Mouse (Mus musculus): ENCODE results near the gene Adh6a. TPM values are rescaled to one million over a fixed set of nuclear protein-coding genes. Genes with fewer than 3 reads are reported as not detected.

The Adh6a gene
- total RNA-seq (2017): 0.37 and 0.81 TPM in 2 replicates

DNA sequence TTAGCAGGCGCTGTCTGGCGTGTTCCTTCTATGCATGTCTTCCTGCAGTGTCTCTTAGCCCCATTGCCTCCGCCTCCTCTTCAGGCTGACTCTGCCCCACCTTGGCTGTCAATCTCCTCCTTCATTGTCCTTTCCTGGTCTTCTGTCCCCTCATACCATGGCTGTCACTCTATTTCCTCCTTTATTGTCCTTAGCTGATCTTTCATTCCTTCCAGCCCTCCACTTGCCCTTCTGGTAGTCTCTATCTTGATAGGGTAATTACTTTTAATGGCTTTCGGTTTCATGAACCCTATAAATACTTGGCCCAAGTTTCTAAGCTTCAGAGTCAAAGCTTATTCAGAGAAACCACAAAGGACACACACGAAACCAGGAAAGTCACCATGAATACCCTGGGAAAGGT lies at the start of gene Adh6a:
Gene Adh6a, plus strand, starts transcription at position 322 of the 400 bp plus-strand sequence.
- no peak for ATAC-seq (ENCODE audit: extremely low read depth, insufficient number of reproducible peaks, low FRiP score, poor library complexity, severe bottlenecking)

DNA sequence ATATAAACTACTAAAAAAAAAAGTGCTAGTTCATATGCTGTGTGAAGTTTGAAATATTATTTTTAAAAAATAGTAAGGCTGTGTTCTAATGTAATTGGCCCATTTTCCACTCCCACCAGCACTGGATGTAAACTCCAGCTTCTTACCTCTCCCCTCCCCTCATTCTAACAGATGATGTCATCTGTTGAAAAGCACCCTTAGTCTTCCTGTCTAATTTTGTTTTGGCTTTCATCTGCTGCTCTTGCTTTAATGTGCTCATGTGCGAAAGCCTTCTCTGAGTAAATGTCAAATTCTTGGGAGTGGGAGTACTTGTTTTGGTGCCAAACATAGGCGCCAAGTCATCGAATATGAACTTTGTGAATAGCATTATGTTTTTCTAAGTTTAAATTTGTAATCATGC lies 48.4 kb upstream of the Adh6a start:
- ATAC-seq (ENCODE audit: extremely low read depth, insufficient number of reproducible peaks, low FRiP score, poor library complexity, severe bottlenecking): no peak

DNA sequence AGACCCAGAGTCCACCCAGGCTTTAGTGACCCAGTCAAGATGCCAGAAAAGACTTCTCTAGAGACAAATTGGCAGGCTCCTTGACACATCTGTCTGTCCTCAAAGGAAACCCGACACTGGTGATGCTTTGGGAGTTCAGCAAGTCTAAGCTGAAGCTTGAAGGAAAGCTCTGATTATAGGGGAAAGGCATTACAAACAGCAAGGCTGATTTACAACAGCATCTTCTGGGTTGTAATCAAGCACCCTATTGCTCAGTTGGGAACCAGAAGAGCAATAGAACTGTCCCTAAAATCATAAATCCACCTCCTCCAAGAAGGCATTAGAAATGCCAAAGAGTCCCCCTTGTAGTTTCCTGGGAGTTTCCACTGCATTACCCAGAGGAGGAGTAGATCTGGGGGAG lies 42.6 kb upstream of the Adh6a start:
- ATAC-seq (ENCODE audit: extremely low read depth, insufficient number of reproducible peaks, low FRiP score, poor library complexity, severe bottlenecking): no peak

DNA sequence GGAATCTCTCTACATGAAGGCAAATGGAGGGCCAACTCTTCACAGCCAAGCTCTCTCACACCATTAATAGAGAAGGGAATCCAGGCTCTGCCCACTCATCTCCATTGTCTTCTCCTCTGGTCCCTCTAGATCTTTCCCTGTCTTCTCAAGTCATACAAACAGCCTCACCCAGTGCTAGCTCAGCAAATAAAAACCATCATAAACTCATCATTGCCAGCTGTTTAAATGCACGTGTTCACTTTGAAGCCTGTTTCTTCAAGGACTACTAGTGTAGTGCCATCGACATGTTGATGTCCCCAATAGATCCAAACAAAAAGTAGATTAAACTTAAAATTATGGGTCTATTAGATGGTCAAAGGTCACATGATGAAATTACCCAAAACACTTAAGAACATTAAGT lies 41.8 kb upstream of the Adh6a start:
- no peak for ATAC-seq (ENCODE audit: extremely low read depth, insufficient number of reproducible peaks, low FRiP score, poor library complexity, severe bottlenecking)

DNA sequence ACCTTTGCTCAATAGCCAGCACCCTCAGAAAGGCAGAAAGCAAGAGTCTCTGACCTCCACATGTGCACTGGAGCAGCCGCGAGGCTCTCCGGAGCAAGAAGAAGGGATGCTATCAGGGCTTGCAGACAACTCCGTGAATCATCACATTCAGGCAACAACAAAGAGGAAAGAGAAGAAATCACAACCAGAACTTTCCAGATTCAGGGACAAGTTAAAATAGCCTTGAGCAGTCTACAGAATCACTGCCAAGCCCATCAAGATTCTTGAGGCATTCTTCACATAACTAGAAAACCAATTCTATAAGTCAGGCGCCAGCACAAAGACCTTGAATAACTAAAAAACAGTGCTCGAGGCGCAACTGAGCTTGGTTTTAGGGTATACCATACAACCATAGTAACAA lies 40.0 kb upstream of the Adh6a start:
- no peak for ATAC-seq (ENCODE audit: extremely low read depth, insufficient number of reproducible peaks, low FRiP score, poor library complexity, severe bottlenecking)

DNA sequence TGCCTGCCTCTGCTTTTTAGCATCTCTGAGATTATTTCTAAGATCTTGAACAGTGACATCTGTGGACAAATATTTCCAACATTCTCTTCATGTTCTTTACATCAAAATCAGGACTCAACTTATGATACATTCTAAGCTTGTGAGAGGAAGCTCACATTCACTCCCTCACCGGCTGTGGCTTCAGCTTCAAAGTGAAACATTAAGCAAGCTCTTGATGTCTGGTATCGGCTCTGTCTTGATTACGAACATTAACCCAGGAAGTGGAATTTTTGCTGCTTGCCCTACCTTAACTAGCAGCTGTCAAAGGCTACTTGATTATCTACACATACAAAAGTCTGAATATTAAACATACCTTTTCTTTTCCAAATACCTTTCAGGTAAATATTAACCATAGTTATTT lies 38.0 kb upstream of the Adh6a start:
- ATAC-seq (ENCODE audit: extremely low read depth, insufficient number of reproducible peaks, low FRiP score, poor library complexity, severe bottlenecking): 0 out of 2 replicates have a peak, but pooled peaks have one; percentile 23

DNA sequence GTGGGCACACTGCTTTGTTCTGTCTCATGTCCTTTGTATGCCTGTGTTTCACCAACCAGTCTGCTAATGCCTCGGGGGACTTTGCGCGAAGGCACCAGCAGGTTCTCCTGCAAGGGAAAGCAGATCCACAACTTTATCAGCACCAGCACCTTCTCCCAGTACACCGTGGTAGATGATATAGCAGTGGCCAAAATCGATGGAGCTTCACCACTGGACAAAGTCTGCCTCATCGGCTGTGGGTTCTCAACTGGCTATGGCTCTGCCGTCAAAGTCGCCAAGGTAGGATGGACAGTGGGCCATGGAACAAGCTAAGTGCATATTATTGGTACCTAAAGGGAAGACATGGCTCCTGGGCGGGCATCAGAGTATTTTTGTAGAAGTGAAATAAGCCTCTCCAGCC lies 30.5 kb upstream of the Adh6a start:
- no peak for ATAC-seq (ENCODE audit: extremely low read depth, insufficient number of reproducible peaks, low FRiP score, poor library complexity, severe bottlenecking)

DNA sequence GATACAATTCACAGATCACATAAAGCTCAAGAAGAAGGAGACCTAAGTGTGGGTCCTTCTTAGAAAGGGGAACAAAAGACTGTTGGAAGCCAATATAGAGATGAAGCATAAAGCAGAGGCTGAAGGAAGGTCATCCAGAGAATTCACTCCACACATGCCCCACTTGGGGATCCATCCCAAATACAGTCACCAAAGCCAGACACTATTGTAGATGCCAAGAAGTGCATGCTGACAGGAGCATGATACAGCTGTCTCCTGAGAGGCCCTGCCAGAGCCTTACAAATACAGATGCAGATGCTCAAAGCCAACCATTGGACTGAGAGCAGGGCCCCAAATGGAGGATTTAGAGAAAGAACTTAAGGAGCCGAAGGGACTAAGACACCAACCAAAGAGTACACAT lies 29.3 kb upstream of the Adh6a start:
- ATAC-seq (ENCODE audit: extremely low read depth, insufficient number of reproducible peaks, low FRiP score, poor library complexity, severe bottlenecking): no peak

DNA sequence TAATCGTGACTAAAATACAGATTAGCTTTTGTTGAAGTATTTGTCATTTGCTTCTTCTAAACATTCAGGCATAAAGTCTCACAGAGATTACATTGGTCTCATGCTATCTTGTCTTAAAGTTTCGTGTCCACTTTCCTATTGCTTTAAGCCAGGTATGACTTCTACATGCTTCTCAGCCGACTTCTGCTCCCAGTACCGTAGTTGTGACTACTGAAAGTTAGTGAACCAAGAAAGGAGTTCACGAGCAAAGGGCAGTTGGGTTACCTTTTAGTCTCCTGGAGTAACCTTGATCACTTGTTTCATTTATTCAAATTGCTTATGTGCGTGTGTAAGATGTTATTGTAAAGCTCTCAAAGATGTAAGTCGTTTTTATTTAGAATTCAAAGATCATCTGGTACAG lies 27.1 kb upstream of the Adh6a start:
- ATAC-seq (ENCODE audit: extremely low read depth, insufficient number of reproducible peaks, low FRiP score, poor library complexity, severe bottlenecking): no peak

DNA sequence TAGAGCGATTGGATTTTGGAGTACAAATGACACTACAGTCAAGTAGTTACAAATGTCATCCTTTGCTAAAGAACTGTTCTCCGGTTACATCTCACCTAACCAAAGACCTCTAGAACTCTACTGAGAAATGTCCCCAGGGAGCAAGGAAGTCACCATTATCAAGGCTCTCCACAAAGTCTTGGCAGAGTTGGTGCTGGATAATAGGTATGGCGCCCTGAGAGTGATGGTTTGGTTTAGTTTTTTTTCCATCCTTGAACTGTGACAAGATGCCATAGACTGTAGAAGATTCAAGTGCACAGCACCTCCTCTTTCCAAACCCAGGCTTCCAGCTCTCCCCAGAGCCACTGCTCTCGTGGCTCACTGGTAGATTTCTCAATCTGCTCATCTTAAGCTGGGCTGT lies 25.4 kb upstream of the Adh6a start:
- no peak for ATAC-seq (ENCODE audit: extremely low read depth, insufficient number of reproducible peaks, low FRiP score, poor library complexity, severe bottlenecking)

DNA sequence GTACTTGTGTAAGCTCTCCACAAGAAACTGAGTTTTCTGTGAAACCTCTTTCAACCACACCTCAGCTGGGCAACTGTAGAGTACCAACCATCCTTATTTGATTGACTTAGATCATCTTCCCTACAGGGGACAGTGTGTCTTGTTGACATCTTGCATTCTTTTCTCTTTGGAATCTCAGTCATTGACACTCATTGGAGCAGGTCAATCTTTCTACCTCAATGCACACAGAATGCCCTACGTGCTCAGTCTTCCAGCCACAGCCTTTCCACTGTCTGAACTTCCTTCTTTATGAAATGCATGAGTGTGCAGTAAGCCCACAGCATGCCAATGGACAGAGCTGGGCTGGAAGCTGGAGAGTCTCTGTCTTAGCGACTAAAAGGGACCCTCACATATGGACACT lies 22.4 kb upstream of the Adh6a start:
- ATAC-seq (ENCODE audit: extremely low read depth, insufficient number of reproducible peaks, low FRiP score, poor library complexity, severe bottlenecking): no peak

DNA sequence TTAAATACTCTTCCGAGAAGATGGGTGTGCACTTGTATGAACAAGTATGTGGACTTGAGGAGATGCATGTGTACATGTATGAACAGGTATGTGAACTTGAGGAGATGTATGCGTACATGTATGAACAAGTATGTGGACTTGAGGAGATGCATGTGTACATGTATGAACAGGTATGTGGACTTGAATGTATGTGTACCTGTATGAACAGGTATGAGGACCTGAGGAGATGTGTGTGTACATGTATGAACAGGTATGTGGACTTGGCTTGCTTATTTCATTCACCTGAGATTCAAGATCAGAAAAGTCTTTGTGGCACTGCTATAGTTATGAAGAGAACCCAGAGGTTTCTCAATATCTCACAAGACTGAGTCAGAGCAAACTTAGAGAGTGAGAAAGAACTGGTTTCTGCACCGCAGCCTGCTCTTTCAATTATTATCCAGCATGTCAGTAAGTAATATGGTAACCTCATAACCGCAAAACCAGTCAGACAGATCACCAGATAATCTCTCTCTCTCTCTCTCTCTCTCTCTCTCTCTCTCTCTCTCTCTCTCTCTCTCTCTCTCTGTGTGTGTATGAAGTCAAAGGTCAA lies 21.5 kb upstream of the Adh6a start:
- no peak for ATAC-seq (ENCODE audit: extremely low read depth, insufficient number of reproducible peaks, low FRiP score, poor library complexity, severe bottlenecking)

DNA sequence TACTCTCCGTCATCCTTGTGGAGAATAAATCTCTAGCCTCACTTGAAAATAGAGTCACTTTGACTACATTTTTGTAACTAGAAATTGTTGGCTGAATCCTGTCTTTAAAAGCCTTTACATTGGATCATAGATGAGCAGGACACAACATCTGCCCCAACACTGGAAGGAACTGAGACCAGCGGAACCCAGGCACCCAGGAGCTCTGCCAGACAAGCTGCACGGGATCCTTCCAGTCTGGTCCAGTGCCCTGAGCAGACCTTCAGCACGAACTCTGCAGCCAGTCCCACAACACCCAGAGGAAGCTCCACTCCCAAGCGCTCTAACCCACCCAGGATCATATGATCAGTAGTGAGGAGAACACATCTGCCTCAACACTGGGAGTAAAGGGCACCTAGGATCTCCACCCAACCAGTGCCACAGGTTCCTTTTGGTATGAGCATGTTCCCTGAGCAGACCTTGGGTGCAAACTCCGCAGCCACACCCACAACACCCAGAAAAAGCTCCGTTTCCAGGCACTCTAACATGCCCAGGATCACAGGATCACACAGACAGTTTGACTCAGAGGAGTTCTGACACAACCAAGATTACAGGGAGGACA lies 19.7 kb upstream of the Adh6a start:
- no peak for ATAC-seq (ENCODE audit: extremely low read depth, insufficient number of reproducible peaks, low FRiP score, poor library complexity, severe bottlenecking)

DNA sequence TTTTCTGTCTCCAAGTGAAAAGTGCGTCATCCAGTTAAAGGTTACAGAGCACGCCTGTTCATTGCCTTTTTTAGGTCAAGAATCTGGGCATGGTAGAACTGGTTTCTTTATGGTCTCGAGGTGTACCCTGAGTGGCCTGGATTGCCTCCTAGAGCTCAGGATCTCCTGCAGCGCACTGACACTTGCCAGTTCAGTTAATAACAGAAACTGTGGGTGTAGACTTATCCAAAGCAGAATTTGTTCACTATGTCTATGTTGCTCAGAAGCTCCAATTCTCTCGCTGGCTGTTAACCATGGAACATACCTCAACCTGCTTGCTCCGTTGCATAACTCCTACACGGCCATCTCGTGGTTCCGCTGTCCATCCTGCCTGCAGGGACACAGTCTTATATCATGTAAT lies 13.0 kb upstream of the Adh6a start:
- ATAC-seq (ENCODE audit: extremely low read depth, insufficient number of reproducible peaks, low FRiP score, poor library complexity, severe bottlenecking): no peak

DNA sequence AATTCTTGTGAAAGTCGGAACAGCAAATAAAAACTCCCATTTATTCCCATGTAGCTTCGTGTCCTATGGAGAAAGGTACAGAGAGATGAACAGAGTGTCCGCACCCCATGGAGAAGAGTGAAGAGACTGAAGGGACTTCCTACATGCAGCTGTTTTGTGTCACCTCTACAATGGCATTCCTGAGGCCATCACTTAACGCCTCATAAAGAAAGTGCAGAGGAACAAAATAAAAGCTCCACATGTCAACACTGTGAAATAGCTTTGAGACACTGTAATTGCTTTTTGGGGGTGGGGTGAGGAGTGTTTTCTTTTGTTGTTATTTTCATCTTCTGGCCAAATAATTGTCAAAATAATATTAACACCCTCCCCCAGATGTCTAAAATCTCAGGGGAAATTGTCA lies 10.4 kb upstream of the Adh6a start:
- no peak for ATAC-seq (ENCODE audit: extremely low read depth, insufficient number of reproducible peaks, low FRiP score, poor library complexity, severe bottlenecking)

DNA sequence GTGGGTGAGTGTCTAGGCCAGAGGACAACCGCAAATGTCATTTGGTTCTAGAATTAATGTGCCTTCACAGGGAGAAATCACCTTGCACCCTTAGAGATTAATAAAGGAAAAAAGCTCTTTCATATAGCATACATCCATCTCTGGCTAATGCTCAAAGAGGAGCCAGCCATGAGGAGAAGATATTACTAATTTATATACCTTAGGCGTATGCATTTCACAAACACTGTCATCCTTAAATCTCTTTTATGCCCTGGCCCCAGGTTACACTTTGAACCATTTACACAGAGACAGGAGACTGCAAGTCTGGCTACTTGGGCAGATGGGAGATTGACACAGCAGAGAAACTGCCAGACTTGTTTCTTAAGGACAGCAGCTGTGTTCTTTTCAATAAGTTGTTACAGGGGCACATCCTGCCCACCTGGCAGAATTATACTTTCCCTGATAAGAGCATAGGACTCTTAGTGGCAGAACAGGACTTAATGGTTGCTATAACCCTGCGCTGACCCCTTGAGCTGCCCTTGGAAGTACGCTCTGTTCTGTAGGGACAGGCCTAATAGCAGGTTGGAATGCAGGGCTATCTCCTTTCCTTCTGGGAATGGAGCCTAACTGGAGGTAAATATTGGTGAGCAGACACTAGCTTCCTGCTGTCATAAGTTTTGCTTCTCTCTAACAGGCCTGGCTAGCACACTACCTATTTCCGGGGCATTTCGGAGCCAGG lies 9.2 kb upstream of the Adh6a start:
- no peak for ATAC-seq (ENCODE audit: extremely low read depth, insufficient number of reproducible peaks, low FRiP score, poor library complexity, severe bottlenecking)

DNA sequence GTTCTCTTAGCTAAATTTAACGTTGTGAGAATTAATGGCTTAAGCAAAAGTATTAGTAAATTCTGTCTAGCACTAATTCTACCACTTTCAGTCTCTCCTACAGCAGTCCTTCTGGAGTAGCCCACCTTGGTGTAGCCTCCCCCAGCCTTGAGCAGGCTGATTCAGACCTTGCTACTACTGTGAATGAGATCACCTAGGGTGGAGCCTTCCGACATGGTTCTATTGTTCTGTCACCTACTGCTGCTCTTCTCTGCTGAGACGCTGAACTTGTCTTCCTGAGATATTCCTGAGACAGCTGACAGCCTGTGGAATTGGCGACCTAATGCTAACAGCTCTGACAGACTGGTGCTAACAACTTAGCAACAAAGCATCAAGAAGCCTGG lies 8.6 kb upstream of the Adh6a start:
- no peak for ATAC-seq (ENCODE audit: extremely low read depth, insufficient number of reproducible peaks, low FRiP score, poor library complexity, severe bottlenecking)

DNA sequence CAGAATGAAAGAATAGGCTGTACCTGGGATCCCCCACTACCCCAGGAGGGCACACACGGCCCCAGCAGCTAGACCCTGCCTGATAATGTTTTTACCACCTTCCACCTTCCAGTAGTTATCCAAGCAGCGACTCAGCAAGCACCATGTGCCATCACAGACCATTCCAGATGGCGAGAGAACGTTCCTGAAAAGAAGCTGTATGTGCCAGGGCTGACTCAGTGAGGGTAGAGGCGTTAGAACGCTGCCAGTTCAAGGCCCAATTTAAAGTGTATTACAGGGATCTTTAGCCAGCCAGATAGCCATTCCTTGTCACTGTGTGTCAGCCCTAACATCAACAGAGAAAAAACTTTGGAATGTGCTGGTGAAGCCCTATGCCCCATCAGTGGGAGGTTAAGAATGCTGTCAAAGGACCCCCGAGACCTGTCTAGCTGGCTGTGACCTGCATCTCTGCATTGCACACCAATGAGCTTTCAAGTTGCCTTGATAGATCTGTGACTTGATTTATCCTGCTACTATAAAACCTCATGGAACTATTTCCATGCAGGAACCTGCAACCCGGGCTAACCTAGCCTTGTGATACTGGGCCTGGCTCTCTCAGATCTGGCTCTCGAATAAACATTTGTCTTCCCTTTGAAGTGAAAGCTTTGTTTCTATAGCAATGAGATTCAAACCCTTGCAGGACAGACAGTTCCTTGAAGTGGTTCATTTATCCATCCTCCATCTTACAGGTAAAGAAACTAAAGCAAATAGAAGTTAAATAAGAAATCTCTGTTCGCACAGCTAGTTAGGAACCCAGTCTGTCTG lies 7.4 kb upstream of the Adh6a start:
- ATAC-seq (ENCODE audit: extremely low read depth, insufficient number of reproducible peaks, low FRiP score, poor library complexity, severe bottlenecking): no peak

DNA sequence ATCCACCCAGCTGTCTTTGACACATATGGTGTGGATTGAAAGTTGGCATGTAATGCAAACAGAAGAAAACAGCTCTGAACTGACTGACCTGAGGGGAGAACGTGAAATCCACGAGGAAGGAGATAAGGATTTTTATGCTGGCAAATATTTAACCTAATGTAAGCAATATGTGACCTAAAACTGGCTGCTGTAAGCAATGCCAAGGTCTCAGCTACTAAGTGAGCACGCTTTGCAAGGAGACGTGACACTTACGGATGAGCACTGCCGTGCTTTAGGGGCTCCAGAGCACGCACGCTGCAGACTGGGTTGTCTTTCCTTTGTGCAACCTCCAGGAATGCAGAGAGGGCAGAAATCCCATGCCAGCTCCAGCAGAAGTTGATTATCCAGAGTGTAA lies 6.8 kb upstream of the Adh6a start:
- no peak for ATAC-seq (ENCODE audit: extremely low read depth, insufficient number of reproducible peaks, low FRiP score, poor library complexity, severe bottlenecking)

DNA sequence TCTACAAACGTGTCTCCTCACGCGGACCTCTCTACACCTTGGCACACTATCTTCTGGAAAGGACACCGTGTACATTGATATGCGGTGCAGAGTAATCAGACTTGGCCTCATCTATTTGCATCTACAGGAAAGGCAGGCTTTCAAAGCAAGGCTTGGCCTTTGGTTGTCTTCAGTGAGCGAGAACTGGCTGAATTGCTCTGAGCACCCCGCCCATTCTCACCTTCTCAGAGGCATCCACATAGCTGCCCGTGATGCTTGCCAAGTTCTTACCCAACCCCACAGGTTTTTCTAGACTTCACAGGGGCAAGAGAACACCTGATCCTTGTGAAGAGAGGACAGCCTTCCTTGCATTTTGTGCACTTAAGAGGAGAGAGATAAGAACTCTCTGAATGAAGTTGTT lies 3.2 kb upstream of the Adh6a start:
- no peak for ATAC-seq (ENCODE audit: extremely low read depth, insufficient number of reproducible peaks, low FRiP score, poor library complexity, severe bottlenecking)
